Comparison of ENCODE assay signal across 21 mouse cellular contexts in genomic region chr5:145101451-145101850, GRCm38 (mm10). TPM values are rescaled to one million over a fixed set of nuclear protein-coding genes. Genes with fewer than 3 reads are reported as not detected.
"Had no signal": no experiment of that assay in that cellular context is flagged by ENCODE, and none has a peak within 500 bp of the region (broad histone marks: within the 10 kb centered on the region; RNA-seq: fewer than 3 reads in every experiment).

No protein-coding gene starts in this region.

RNA-seq across cellular contexts. Expression of gene Kpna7, which starts 17.6 kb away (rescaled TPM):
- polyA plus RNA-seq: heart, embryonic 10.5 days; heart, embryonic 11.5 days; heart, embryonic 12.5 days; heart, embryonic 13.5 days; heart, embryonic 14.5 days; heart, embryonic 15.5 days; heart, postnatal 0 days; hindbrain, embryonic 10.5 days; hindbrain, embryonic 11.5 days; hindbrain, embryonic 12.5 days; hindbrain, embryonic 13.5 days; hindbrain, embryonic 14.5 days; hindbrain, embryonic 15.5 days; hindbrain, embryonic 16.5 days; inflammation-experienced regulatory T-cells, adult 6 months; kidney, adult 2 months; kidney, embryonic 14.5 days; kidney, embryonic 15.5 days; kidney, embryonic 16.5 days; kidney, postnatal 0 days; large intestine, adult 2 months had no signal
